Mouse (Mus musculus) adrenal gland, postnatal 14 days (tissue): ENCODE results near the gene Exoc1. TPM values are rescaled to one million over a fixed set of nuclear protein-coding genes. Genes with fewer than 3 reads are reported as not detected.
A peak's percentile ranks its signal among the peaks of the same experiment; 100 is the strongest.

Source experiments
- DNase-seq: peaks from one replicate; pipeline ENCODE4 v3.0.0; 2021; ENCODE audit warnings: mixed read lengths
- long read RNA-seq, 2 experiments: library from polyadenylated mRNA; stranded (forward); transcript quantifications; one replicate each; pipeline ENCODE4 v2.0.0; 2021
- total RNA-seq: library from RNA; stranded (reverse); gene quantifications from 2 replicates; pipeline ENCODE4 v1.2.3, GENCODE M21; 2021

Gene Exoc1
- total RNA-seq: 40.6 and 44.3 TPM in 2 replicates
- long read RNA-seq, experiment 1, transcript Exoc1-202 (19 exons, 3,371 nt): minor isoform, 7 of 63 reads
- long read RNA-seq, experiment 1, transcript Exoc1-201 (18 exons, 3,272 nt): major isoform, 47 of 63 reads
- long read RNA-seq, experiment 1, partial matches to known transcripts: 2 of 63 reads
- long read RNA-seq, experiment 1, other reads (novel, unspliced or antisense): 6 of 63 reads
- long read RNA-seq, experiment 2, transcript Exoc1-201 (18 exons, 3,272 nt): major isoform, 20 of 37 reads
- long read RNA-seq, experiment 2, transcript Exoc1-202 (19 exons, 3,371 nt): minor isoform, 5 of 37 reads
- long read RNA-seq, experiment 2, partial matches to known transcripts: 6 of 37 reads
- long read RNA-seq, experiment 2, other reads (novel, unspliced or antisense): 6 of 37 reads

DNA sequence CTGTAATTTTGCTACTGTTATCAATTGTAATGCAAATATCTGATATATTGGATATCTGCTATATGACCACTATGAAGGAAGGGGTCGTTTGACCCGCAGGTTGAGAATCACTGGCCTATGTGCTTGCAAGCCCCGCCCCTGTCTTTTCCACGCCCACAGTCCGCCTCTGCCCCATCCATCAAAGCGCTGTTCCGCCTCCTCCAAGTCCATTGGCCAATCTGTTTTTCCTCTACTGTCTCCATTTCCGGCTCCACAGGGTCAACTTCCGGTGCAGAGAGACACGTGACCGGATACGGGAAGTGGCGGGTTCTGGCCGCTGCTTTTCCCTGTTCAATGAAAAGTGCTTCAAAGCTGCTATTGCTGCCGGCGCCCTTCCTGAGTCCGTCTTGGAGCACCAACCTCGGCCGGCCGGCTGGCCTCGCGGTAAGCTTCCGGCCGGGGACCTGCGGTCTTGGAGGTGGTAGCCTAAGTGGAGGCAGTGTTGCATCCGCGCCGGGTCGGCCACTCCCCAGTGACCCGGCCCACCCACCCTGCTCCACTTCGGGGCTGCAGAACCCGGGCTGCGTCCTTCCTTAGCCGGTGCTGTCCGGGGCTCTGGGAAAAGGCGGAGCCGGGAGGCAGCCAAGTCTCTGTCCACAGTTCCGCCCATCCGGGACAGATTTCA, at the start of gene Exoc1:
TSS of gene Exoc1 (plus strand) at position 272 of the 664 bp plus-strand sequence.
- peak; percentile 96 for DNase-seq

DNA sequence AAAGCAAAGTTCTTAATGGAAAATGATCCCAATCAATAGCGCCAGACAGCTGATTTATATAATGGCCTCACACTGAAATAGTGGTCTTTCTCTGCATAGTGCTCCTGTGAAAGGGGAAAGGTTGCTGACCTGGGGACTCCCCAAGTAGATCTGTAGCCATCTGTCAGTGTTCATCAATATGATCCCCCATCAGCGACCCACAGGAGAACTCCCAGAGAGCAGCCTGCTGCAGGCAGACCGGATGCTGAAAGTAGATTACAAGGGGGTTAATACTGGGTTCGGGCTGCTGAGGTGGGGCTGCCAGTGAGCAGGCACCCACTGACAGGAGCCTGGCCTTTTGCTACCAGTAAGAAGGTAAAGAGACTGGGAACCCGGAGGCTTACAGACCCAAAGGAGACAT, 45.3 kb upstream of the Exoc1 start, which contains the start of gene Gm7271:
TSS of gene Gm7271 (plus strand) at position 230 of the 400 bp plus-strand sequence.
- DNase-seq: no peak

GRCm38 (mm10) chr5:76495126-76495525, 34.0 kb upstream of the Exoc1 start:
- DNase-seq: no peak

DNA sequence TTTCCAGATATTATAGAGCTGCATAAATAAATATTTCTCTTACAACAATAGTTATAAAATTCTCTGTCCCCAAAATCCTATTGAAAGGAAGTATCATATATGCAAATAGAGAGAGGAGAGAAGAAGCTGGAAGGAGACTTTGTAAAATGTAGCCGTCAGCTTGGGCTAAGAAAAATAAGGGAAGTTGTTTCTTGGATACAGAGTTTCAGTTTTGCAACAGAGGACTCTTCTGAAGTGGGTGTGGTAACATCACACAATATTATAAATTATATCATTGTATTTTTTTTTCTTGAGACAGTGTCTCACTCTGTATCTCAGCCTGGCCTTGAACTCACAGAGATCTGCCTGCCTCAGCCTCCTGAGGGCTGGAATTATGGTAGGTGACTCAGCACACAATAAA, 6.7 kb upstream of the Exoc1 start:
- DNase-seq: no peak

DNA sequence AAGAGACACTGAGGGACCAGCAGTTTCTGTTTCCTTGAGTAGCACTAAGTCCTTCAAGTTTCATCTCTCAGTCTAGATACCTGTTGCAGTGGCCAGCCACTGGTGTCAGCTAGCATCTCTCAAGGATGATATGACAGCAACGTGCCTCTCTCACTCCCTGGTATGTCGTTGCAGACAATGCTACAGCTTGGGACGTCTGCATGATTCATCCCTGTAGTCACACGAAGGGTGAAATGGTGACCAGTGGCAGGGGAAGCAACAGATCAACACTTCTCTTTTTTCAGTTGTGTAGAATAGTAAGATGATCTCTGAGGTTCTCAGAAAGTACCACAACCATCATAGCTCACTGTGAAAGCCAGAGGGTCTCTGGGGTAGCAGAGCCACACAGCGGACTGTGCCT, 4.5 kb upstream of the Exoc1 start:
- no peak for DNase-seq

DNA sequence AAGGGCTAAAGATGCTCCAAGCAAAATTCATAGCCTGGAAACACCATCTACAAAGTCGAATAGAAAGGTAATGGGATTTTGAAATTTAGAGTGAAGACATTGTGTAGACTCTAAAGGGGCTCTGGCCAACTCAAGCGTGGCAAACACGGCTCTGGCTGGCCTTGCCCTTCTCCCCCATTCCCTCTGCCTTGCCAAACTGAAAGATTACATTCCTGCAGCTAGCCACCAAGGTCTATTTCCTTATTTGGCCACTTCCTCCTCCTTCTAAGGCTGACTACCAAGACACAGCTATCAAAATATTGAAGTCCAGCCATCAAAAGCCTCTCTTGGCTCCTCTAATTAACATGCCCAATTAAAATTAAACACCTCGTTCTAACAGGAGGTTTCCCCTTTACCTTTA, 4.0 kb upstream of the Exoc1 start:
- peak; percentile 34 for DNase-seq

DNA sequence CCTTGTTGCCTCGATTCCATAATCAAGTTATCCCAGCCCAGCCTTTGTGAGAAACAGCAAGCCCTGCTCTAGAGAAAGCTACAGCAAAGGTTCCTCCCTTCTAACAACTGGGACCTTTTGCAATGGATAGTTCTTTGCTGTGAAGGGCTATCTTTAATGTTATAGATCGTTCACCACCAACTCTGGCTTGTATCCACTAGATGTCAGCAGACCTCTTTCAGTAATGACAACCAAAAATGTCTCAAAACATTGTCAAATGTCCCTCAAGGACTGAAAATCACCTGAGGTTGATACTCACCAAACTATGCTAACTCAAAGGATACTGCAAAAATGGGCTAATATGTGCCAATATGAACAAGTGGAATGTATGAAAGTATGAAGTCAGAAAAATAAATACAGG, 3.3 kb upstream of the Exoc1 start:
- no peak for DNase-seq

- no peak for DNase-seq
Observed at GRCm38 (mm10) chr5:76529704-76530066, 574 bp downstream of the Exoc1 start.

DNA sequence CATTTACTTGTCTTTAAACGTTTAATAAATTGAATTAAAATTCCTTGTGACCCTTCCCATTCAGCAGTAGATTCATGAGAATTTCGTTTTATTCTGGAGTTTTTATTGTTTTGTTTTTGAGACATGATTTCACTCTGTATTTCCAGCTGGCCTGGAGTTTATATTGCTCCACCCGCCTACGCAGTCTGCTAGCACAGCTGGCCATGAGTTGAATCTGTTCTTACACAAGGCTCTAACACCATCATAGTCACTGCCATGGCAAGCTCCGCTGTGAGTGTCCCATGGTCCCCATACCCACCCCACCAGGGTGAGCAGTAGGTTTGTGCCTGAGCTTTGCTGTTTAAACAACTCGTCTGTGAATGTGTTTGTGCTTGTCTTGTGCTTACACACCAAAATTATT, 4.1 kb downstream of the Exoc1 start:
- no peak for DNase-seq

DNA sequence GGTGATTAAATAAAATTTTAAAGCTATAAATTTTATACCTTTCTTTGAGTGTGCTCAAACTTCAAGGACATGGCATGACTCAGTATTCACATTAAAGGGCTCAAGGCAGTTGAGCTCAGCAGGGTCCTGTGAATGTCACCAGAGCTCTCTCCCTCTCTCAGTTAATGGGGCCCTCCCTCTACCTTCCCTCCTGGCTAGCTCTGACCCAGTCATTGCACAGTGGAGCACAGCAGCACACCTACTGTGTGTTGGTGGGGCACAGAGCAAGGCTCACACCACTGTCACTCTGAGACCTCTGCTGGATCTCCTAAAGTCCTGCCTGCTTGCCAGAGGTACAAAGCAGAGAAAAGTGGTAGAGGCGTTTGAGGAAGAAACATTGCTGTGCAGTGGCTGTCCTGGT, 7.1 kb downstream of the Exoc1 start:
- peak; percentile 23 for DNase-seq

GRCm38 (mm10) chr5:76537578-76537977, 8.5 kb downstream of the Exoc1 start:
- no peak for DNase-seq

GRCm38 (mm10) chr5:76540181-76540580, 11.1 kb downstream of the Exoc1 start:
- DNase-seq: peak; percentile 73

GRCm38 (mm10) chr5:76540842-76541241, 11.7 kb downstream of the Exoc1 start:
- no peak for DNase-seq

- DNase-seq: no peak
Observed at GRCm38 (mm10) chr5:76543200-76543599, 14.1 kb downstream of the Exoc1 start.

- no peak for DNase-seq
Observed at GRCm38 (mm10) chr5:76550426-76550825, 21.3 kb downstream of the Exoc1 start.

DNA sequence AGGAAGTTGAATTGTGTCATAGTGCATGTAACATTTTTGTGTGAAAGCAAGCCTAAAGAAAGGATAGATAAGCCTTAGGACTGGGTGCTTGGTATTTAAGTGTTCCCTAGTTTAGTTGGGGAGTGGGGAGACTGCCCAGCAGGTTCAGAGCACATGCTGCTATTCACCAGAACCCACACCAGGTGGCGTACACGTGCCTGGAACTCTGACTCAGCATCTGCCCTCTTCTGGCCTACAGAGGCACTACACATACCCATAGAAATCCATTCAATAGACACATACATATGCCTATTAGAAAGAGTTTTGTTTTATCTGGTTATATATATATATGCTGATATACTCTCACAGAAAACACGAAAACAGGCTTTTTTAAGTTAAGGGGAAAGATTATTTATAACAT, 36.2 kb downstream of the Exoc1 start:
- peak; percentile 84 for DNase-seq

DNA sequence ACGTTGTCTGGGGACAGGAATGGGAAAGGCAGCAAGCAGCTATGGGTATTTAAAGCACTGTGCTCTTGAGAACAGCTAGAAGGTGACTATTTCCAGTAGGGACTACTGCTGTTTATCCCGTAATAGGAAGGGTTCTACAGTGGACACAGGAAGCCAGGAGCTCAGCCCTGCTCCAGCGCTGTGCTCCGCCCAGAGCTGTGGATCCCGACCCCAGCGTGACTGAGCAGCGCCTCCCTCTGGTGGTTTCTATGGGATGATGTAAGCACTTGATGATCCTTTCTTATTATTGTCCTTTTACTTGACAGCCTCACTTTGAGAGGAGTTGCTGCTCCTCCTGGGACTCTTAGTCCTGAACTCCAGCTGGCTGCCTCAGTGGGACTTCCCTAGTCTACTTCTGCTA, 45.1 kb downstream of the Exoc1 start:
- no peak for DNase-seq

GRCm38 (mm10) chr5:76577026-76577425, 47.9 kb downstream of the Exoc1 start:
- no peak for DNase-seq

DNA sequence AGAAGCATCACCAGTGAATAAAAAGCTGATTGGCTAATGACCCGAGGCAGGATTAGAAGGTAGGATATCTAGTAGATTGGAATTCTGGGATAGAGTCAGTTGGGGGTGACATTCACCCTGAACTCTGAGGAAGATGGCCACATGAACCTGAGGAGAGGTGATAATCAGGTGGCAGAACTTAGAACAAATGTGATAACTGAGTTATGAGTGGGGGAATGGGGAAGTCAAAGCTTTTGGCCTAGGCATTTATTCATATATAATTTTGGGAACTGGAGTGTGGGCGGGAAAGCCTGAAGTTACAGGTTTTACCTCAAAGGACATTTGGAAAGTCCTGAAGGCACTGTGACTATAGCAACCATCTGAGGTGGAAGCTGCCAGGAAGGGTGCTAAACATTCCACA, 56.3 kb downstream of the Exoc1 start:
- no peak for DNase-seq

GRCm38 (mm10) chr5:76588551-76589283, 59.6 kb downstream of the Exoc1 start, which contains the start of gene Cep135:
TSS of gene Cep135 (plus strand) at chr5:76588698.
- DNase-seq: peak; percentile 96

DNA sequence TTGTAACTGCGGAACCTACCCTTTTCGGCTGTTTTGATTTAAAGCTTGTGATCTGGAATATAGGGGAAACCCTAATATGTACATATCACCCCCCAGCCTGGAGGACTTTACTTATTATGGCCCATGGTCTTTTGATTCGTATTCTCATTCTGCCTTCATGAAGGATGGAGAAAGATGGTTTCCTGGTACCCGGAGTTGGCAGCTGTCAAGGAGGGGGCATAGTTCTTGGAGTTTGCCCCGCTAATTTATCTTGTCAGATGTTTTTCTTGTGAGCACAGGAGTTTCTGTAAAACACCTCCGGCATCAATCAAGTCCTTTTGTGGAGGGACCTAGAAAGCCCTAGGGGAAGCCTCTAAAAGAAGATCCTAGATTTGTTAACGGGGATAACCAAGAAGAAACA, 60.2 kb downstream of the Exoc1 start:
- DNase-seq: no peak

DNA sequence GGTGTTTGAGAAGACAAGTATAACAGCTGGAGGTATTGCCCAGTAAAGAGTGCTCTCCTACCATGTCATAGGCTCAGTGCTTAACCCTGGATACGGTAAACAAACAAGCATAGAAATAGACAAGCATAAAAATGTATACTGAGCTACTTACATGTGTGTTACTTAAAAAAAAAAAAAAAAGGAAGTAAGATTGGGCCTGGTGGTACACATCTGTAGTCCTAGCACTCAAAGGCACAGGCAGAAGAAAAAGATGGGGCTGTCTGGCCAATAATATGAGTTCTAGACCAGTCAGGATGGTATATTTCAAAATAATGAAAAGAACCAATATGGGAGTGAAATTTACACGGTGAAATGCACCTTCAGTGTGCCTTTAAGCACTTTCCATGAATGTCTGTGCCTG, 60.9 kb downstream of the Exoc1 start:
- no peak for DNase-seq

DNA sequence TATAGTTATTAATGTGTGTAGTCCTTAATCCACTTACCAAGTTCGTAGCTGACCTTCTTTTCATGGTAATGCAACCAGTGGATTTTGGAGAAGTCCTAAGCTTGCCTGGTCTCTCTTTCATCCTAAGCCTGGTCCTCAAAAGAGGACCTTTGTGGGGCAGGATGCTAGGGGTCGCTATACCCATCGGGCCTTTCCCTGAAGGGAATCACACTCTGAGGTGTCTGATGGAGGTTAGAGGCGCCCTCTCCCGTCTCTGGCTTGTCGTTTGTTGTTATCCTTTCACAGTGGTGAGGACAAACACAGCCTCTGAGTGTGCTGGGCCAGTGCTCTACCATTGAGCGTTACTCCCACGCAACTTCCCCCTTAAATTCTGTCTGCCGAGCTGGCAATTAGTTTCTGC, 62.8 kb downstream of the Exoc1 start:
- no peak for DNase-seq
